Mouse (Mus musculus): Measurements from ENCODE around the gene Bag6. TPM values are rescaled to one million over a fixed set of nuclear protein-coding genes. Genes with fewer than 3 reads are reported as not detected.

Gene Bag6
- polyA plus RNA-seq, 1 experiment from 2014 or later: 63.3 TPM

DNA sequence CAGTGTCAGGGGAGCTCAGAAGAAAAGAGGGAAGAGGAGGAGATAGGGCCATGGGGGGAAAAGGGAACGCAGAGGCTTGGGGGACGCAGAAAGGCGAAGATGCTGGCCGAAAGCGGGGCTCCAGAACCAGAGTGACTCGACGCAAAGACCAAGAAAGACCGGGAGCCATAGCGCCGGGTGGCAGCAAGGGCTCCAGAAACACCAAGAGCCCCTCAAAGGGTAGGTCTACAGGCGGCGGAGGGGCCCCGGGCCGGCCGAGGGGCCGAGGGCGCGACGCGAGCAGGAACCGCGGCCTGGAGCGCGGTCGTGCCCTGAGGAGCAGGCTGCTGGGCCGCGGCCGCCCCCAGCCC, 29.2 kb downstream of the Bag6 start:
- H3K36me3 ChIP-seq (ENCODE audit: control insufficient read depth, insufficient read depth, low read length): peaks cover 31% of the 10 kb centered on the region
- H3K9me3 ChIP-seq (ENCODE audit: control insufficient read depth, low read length): no peaks in the 10 kb centered on the region
- H3K4me1 ChIP-seq (ENCODE audit: control insufficient read depth in 2 of 2, insufficient read depth in 2 of 2, low read length in 2 of 2): peaks cover 10 to 31% of the 10 kb centered on the region in 2 experiments
- H3K4me3 ChIP-seq (ENCODE audit: control insufficient read depth in 1 of 2, insufficient read depth in 1 of 2, low read depth in 1 of 2, low read length in 2 of 2): peak overlapping the region; percentile 94 to 100
- H3K27me3 ChIP-seq (ENCODE audit: control insufficient read depth, insufficient read depth, low read length): no peaks in the 10 kb centered on the region
- peak overlapping the region; percentile 100 for H3K9ac ChIP-seq (ENCODE audit: low read length)
- WGBS: under 1% methylated on average over 25 of the region's 28 CpGs
- peak overlapping the region; percentile 85 for H3K4me2 ChIP-seq (ENCODE audit: low read length)
- peak overlapping the region; percentile 86 to 99 for H3K27ac ChIP-seq (replicated peaks in 1 of 2; ENCODE audit: control insufficient read depth in 1 of 2, insufficient read depth in 1 of 2, low read depth in 2 of 2, low read length in 2 of 2)
- ATAC-seq (ENCODE audit: insufficient number of reproducible peaks, insufficient read depth, low FRiP score, low read depth): peak; percentile 0; the same call in 1 of the 2 replicates

DNA sequence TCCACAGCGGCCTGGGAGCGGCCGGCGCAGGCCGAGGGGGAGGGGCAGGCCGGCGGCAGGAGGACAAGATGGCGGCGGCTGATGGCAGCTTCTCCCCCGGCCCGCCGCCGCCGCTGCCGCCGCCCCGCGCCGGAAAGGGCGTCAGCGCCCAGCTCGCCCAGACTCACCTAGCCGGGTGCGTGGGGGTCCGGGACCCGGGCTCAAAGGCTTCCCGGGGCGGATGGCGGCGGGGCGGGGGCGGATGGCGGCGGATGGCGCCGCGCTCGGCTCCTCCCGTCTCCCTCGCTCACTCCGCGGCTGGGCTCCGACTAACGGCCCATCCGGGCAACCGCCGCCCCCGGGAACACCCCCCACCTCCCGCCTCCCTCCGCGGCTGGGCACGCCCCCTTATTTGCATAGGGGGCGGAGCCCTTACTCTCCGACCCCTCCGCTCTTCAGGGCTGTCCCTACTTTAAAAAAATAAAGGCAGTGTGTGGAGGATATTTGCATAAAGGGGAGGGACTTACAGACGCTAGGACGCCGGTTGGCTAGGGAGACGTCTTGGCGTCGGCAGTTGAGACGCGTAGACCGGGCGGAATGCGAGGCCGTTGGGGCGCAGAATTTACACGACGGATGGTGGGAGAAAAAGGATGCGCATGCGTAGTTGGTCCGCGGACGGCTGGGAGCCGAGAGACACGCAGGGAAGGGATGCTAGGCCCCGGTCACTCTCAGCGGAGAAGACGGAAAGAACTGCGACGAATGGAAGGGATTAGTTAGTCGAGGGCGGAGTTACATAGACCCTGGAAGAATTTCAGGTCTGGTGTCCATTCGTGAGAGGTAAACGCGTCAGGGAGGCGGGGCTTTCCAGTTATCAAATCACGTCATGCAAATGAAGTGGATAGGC, 29.8 kb downstream of the Bag6 start, which contains the start of gene Prrc2a:
TSS of gene Prrc2a (minus strand) at position 330 of the 883 bp plus-strand sequence.
- no peaks in the 10 kb centered on the region for H3K27me3 ChIP-seq (ENCODE audit: control insufficient read depth, insufficient read depth, low read length)
- under 1% methylated on average over 70 of the region's 89 CpGs for WGBS
- ATAC-seq (ENCODE audit: insufficient number of reproducible peaks, insufficient read depth, low FRiP score, low read depth): peak; percentile 94

DNA sequence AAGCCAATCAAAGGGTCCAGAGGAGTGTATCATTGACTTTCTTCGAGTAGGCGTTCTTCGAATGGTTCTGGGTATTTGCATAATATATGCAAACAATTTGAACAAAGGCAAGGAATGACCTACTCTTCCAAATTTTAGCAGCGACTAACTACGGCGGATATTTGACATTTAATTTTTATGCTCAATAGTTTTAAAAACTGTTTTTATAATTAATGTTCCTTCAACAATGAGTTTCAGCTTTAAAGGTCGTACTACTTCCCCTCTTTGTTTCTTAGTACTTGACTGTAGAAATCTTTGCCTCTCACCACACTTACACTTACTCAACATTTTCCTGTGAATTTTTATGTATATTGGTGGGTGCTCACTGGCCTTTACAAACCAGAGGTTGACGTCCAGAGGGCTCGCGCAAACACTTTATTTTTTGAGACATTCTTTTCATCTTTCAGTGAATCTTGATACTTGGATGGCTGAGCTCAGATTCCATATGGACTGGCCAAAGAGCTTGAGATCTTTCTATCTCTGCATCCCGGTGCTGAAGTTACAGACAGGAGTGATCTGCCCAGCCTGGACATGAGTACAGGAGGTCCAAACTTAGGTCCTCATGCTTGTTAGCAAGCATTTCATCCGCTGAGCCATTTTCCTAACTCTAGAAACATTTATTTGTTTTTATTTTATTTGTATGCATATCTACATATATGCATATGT, 30.6 kb downstream of the Bag6 start:
- Histone ChIP-seq H3K9me3 (ENCODE audit: control insufficient read depth, low read length) (no peaks in the 10 kb centered on the region), H3K27ac (replicated peaks in 1 of 2; ENCODE audit: control insufficient read depth in 1 of 2, insufficient read depth in 1 of 2, low read depth in 2 of 2, low read length in 2 of 2) (peak overlapping the region; percentile 99 to 100), H3K36me3 (ENCODE audit: control insufficient read depth, insufficient read depth, low read length) (peaks cover 16% of the 10 kb centered on the region), H3K4me3 (ENCODE audit: control insufficient read depth in 1 of 2, insufficient read depth in 1 of 2, low read depth in 1 of 2, low read length in 2 of 2) (peak overlapping the region; percentile 81 to 100), H3K4me1 (ENCODE audit: control insufficient read depth in 2 of 2, insufficient read depth in 2 of 2, low read length in 2 of 2) (peaks cover 10 to 31% of the 10 kb centered on the region in 2 experiments), H3K4me2 (ENCODE audit: low read length) (peak overlapping the region; percentile 72), H3K9ac (ENCODE audit: low read length) (peak overlapping the region; percentile 70), H3K27me3 (ENCODE audit: control insufficient read depth, insufficient read depth, low read length) (no peaks in the 10 kb centered on the region)
- WGBS: 24% methylated on average over 12 of the region's 12 CpGs
- ATAC-seq (ENCODE audit: insufficient number of reproducible peaks, insufficient read depth, low FRiP score, low read depth): no peak

More for the DNA sequence above, 29.8 kb downstream of the Bag6 start, which contains the start of gene Prrc2a:
- H3K4me2 ChIP-seq (ENCODE audit: low read length): peak within 1 kb of the TSS; percentile 85
- H3K9me3 ChIP-seq (ENCODE audit: control insufficient read depth, low read length): no peaks in the 10 kb centered on the region
- H3K4me3 ChIP-seq (ENCODE audit: control insufficient read depth in 1 of 2, insufficient read depth in 1 of 2, low read depth in 1 of 2, low read length in 2 of 2): peak within 1 kb of the TSS; percentile 94 to 100
- peaks cover 10 to 31% of the 10 kb centered on the region in 2 experiments for H3K4me1 ChIP-seq (ENCODE audit: control insufficient read depth in 2 of 2, insufficient read depth in 2 of 2, low read length in 2 of 2)
- peak within 1 kb of the TSS; percentile 99 to 100 for H3K27ac ChIP-seq (replicated peaks in 1 of 2; ENCODE audit: control insufficient read depth in 1 of 2, insufficient read depth in 1 of 2, low read depth in 2 of 2, low read length in 2 of 2)
- H3K9ac ChIP-seq (ENCODE audit: low read length): peak within 1 kb of the TSS; percentile 100
- H3K36me3 ChIP-seq (ENCODE audit: control insufficient read depth, insufficient read depth, low read length): peaks cover 24% of the 10 kb centered on the region

DNA sequence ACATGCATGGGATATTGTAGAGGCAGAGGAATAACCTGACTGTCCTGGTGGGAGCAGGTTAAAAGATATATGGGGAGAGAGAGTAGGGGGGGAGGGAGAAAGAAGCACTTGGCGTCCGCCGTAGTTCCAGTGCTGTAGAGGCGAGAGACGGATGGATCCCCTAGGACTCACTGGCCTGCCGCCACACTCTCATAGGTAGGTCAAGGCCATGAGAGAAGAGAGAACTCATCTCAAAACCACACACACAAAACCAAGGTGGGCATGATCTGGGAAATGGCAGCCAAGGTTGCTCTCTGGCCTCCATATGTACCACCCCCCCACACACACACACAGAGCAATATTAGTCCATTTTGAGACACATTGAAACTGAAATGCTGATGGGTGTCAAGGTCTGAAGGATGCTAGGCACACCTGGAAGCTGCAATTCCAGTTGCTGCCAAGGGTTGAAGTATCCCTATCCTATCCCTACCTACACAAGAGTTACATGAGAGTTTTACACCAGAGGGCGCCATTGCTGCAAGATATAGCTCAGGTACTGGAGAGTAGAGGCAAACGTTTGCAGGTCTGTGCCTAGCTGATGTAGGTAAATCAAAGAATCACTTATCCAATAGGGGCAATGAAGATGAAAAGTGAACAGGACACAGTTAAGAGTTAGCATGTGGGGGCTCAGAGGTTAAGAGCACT, 31.5 kb downstream of the Bag6 start:
- H3K4me1 ChIP-seq (ENCODE audit: control insufficient read depth in 2 of 2, insufficient read depth in 2 of 2, low read length in 2 of 2): peaks cover 10 to 30% of the 10 kb centered on the region in 2 experiments
- no peak overlapping the region; a peak in 1 of 4 replicates for H3K27ac ChIP-seq (replicated peaks in 1 of 2; ENCODE audit: control insufficient read depth in 1 of 2, insufficient read depth in 1 of 2, low read depth in 2 of 2, low read length in 2 of 2)
- no peak overlapping the region for H3K9ac ChIP-seq (ENCODE audit: low read length)
- peak overlapping the region; percentile 72; the same call in 1 of the 2 replicates for H3K4me2 ChIP-seq (ENCODE audit: low read length)
- H3K36me3 ChIP-seq (ENCODE audit: control insufficient read depth, insufficient read depth, low read length): peaks cover 8% of the 10 kb centered on the region
- ATAC-seq (ENCODE audit: insufficient number of reproducible peaks, insufficient read depth, low FRiP score, low read depth): no peak
- no peaks in the 10 kb centered on the region for H3K9me3 ChIP-seq (ENCODE audit: control insufficient read depth, low read length)
- H3K27me3 ChIP-seq (ENCODE audit: control insufficient read depth, insufficient read depth, low read length): no peaks in the 10 kb centered on the region
- H3K4me3 ChIP-seq (ENCODE audit: control insufficient read depth in 1 of 2, insufficient read depth in 1 of 2, low read depth in 1 of 2, low read length in 2 of 2): no peak overlapping the region
- 74% methylated on average over 8 of the region's 8 CpGs for WGBS

DNA sequence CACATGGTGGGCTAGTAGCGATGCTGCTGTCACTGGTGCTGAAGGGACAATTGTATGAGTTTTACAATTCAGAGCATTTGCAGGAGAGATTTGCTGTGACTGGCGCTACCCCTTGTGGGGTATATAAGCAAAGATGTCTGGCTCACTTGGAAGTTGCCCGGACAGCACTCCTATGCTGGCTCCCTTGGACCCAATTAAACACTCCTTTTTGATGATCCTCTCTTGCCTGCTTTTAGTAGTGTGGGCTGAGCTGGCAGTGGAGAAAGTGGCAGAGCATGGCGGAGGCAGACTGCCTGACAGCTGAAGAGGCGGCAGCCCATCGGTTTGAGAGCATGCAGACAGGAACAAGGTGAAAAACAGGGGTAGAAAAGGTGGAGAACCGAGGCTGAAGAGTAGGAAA, 32.8 kb downstream of the Bag6 start:
- no peak overlapping the region for H3K4me3 ChIP-seq (ENCODE audit: control insufficient read depth in 1 of 2, insufficient read depth in 1 of 2, low read depth in 1 of 2, low read length in 2 of 2)
- H3K27me3 ChIP-seq (ENCODE audit: control insufficient read depth, insufficient read depth, low read length): no peaks in the 10 kb centered on the region
- no peak overlapping the region for H3K27ac ChIP-seq (replicated peaks in 1 of 2; ENCODE audit: control insufficient read depth in 1 of 2, insufficient read depth in 1 of 2, low read depth in 2 of 2, low read length in 2 of 2)
- no peak overlapping the region for H3K9ac ChIP-seq (ENCODE audit: low read length)
- H3K4me1 ChIP-seq (ENCODE audit: control insufficient read depth in 2 of 2, insufficient read depth in 2 of 2, low read length in 2 of 2): peaks cover 6 to 17% of the 10 kb centered on the region in 2 experiments
- no peaks in the 10 kb centered on the region for H3K36me3 ChIP-seq (ENCODE audit: control insufficient read depth, insufficient read depth, low read length)
- no peak overlapping the region for H3K4me2 ChIP-seq (ENCODE audit: low read length)
- no peaks in the 10 kb centered on the region for H3K9me3 ChIP-seq (ENCODE audit: control insufficient read depth, low read length)
- ATAC-seq (ENCODE audit: insufficient number of reproducible peaks, insufficient read depth, low FRiP score, low read depth): no peak
- 79% methylated on average over 7 of the region's 7 CpGs for WGBS

DNA sequence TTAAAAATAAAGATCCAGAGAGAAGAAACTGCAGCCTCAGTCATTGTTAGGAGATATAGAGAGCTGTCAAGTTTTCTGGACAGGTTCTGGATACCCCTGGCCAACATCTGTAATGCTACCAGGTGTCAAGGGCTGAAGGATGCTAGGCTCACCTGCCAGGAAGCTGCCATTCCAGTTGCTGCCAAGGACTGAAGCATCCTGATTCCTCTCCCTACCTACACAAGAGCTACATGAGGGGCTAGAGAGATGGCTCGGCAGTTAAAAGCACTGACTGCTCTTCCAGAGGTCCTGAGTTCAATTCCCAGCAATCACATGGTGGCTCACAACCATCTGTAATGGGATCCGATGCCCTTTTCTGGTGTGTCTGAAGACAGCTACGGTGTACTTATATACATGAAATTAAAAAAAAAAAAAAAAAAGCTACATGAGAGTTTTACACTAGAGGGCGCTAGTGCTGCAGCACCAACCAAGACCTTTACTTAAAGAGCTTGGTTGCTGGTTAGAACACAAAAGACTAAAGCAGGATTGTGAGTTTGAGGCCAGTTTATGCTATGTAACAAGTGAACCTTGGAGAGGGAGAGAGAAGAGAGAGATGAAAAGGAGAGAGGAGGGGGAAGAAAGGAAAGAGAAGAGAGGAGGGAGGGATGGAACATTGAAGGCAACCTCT, 33.7 kb downstream of the Bag6 start:
- Histone ChIP-seq H3K27me3 (ENCODE audit: control insufficient read depth, insufficient read depth, low read length) (no peaks in the 10 kb centered on the region), H3K36me3 (ENCODE audit: control insufficient read depth, insufficient read depth, low read length) (no peaks in the 10 kb centered on the region), H3K4me2 (ENCODE audit: low read length) (no peak overlapping the region), H3K4me1 (ENCODE audit: control insufficient read depth in 2 of 2, insufficient read depth in 2 of 2, low read length in 2 of 2) (peaks cover 5 to 9% of the 10 kb centered on the region in 2 experiments; a peak in 3 of 4 replicates), H3K4me3 (ENCODE audit: control insufficient read depth in 1 of 2, insufficient read depth in 1 of 2, low read depth in 1 of 2, low read length in 2 of 2) (no peak overlapping the region), H3K27ac (replicated peaks in 1 of 2; ENCODE audit: control insufficient read depth in 1 of 2, insufficient read depth in 1 of 2, low read depth in 2 of 2, low read length in 2 of 2) (no peak overlapping the region), H3K9ac (ENCODE audit: low read length) (no peak overlapping the region), H3K9me3 (ENCODE audit: control insufficient read depth, low read length) (no peaks in the 10 kb centered on the region)
- no peak for ATAC-seq (ENCODE audit: insufficient number of reproducible peaks, insufficient read depth, low FRiP score, low read depth)
- 8% methylated on average over 4 of the region's 4 CpGs for WGBS
